Mouse (Mus musculus): ENCODE results near the gene Serac1. TPM values are rescaled to one million over a fixed set of nuclear protein-coding genes. Genes with fewer than 3 reads are reported as not detected.
"Not testable (repeated sequence)": the region's sequence is repeated elsewhere in the genome, so short reads cannot be mapped to it uniquely, and the experiment has no call there.

Gene Serac1
- total RNA-seq, 1 experiment from 2014 or later = 4.8 TPM

GRCm38 (mm10) chr17:6067613-6068012, 11.9 kb downstream of the Serac1 start:
- ATAC-seq (replicated peaks; ENCODE audit: low read depth, poor library complexity, severe bottlenecking) = no peak

GRCm38 (mm10) chr17:6066021-6066420, 13.5 kb downstream of the Serac1 start:
- no peak for ATAC-seq (replicated peaks; ENCODE audit: low read depth, poor library complexity, severe bottlenecking)

DNA sequence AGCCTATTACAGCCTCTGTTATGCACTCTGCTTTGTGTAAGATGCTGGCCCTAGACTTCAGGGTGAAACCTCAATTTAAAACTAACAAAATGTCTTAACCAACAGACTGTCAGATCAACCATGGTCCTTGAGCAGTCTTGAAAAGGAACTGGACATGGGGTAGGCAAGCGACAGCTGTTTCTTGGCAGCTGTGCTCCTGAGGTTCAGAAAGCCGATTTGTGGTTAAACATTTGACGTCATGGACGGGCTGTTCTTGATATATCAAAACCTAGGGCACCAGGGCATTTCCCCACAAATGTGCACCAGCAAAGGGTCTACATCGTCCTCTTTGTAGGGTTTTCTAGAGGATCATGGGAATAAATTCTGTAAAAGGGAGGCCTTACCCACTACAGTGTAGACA, 16.0 kb downstream of the Serac1 start:
- no peak for ATAC-seq (replicated peaks; ENCODE audit: low read depth, poor library complexity, severe bottlenecking)

- no peak for ATAC-seq (replicated peaks; ENCODE audit: low read depth, poor library complexity, severe bottlenecking)
Observed at GRCm38 (mm10) chr17:6062793-6063192, 16.7 kb downstream of the Serac1 start.

- ATAC-seq (replicated peaks; ENCODE audit: low read depth, poor library complexity, severe bottlenecking) = peak; percentile 89
Observed at GRCm38 (mm10) chr17:6054934-6055355, 24.6 kb downstream of the Serac1 start.

DNA sequence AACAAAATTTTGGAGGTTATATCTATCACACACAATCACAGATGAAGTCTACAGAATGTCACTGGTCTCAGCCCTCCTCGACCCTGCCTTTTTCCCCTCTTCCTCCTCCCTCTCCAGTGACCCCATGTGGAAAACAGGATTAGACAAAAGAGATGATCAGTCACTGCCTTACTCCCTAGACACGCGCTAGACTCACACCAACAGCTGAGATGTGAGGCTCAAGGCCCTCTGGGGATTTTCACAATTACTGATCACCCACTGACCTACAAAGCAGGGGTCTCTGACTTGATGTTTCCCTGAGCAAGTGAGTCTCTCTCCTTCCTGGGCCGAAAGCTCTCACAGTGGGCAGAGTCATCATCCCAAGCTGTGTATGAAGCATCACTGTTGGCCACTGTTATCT, 26.7 kb downstream of the Serac1 start:
- no peak for ATAC-seq (replicated peaks; ENCODE audit: low read depth, poor library complexity, severe bottlenecking)

DNA sequence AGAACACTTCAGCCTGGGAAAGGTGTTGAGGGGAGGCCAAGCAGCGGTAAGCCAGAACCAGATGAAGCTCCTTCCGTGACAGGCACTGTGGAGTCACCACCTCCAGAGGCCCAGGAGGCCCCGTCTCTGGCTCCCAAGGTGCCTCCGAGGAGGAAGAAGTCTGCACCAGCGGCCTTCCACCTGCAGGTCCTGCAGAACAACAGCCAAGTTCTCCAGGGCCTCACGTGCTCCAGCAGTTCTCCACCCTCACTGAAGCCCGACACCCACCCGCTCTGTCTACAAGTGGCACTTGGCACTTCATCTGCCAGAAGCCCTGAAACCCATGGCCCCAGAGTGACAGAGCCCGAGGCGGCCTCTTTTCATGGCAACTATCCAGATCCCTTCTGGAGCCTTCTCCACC, 42.0 kb downstream of the Serac1 start:
- ATAC-seq (replicated peaks; ENCODE audit: low read depth, poor library complexity, severe bottlenecking) = no peak

DNA sequence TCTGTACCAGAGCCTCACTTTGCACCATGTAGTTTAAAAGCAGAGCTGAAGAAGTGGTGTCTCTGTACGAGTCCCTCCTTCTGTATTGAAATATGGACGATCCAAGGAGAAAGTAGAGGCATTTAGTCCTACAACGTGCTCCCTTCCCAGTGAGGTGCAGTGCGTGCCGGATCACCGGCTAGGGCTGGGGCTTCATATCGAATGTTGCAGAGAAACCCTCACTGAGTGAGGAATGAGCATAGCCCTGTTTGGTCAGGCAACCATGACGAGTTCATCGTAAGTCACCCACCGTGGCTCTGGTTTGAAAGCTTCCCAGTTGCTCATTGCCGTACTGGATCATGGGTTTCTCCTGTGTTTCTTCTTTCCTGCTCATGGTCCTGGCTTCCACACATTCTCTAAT, 42.7 kb downstream of the Serac1 start:
- ATAC-seq (replicated peaks; ENCODE audit: low read depth, poor library complexity, severe bottlenecking) = no peak

GRCm38 (mm10) chr17:6036458-6036857, 43.1 kb downstream of the Serac1 start:
- ATAC-seq (replicated peaks; ENCODE audit: low read depth, poor library complexity, severe bottlenecking) = no peak

- no peak for ATAC-seq (replicated peaks; ENCODE audit: low read depth, poor library complexity, severe bottlenecking)
Observed at GRCm38 (mm10) chr17:6035661-6036060, 43.9 kb downstream of the Serac1 start.

DNA sequence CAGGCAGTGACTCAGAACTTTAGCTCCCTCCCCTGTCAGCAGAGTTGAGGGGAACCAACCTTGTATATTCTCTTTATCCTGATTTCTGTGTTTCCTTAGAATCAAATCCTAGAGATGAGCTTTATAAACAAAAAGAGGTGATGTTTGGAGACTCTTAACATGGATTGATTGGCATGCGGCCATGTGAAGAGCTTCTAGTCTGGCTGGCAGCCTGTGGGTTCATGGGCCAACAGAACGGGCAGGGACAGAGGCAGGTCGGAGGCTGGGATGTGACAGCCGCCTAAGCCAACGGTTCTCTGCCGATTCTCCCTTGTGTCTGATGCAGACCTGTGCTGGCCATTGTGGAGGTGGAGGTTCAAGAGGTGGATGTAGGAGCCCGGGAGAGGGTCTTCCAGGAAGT, 53.7 kb downstream of the Serac1 start:
- no peak for ATAC-seq (replicated peaks; ENCODE audit: low read depth, poor library complexity, severe bottlenecking)

- ATAC-seq (replicated peaks; ENCODE audit: low read depth, poor library complexity, severe bottlenecking) = not testable (repeated sequence)
Observed at GRCm38 (mm10) chr17:6021374-6021789, 58.2 kb downstream of the Serac1 start.

- ATAC-seq (replicated peaks; ENCODE audit: low read depth, poor library complexity, severe bottlenecking) = no peak
Observed at GRCm38 (mm10) chr17:6020636-6021035, 58.9 kb downstream of the Serac1 start.

- peak; percentile 57 for ATAC-seq (replicated peaks; ENCODE audit: low read depth, poor library complexity, severe bottlenecking)
Observed at GRCm38 (mm10) chr17:6019776-6020175, 59.8 kb downstream of the Serac1 start.

DNA sequence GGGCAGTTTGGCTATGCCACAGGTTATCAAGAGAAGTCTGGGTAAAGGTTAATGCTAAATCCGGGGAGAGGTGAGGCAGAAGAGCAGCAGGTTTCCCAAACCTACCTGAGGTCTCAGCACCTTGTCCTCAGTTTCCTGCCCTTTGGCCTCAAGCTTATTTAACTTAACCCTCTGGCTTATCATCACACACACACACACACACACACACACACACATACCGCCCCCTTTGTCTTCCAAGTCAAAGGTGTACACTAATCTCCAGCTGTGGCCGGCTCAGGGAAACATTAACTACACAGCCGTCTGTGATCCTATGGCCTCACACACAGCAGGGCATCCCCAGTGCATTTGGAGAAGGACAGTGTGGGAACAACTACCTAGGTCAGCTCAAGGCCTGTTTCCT, 61.2 kb downstream of the Serac1 start:
- no peak for ATAC-seq (replicated peaks; ENCODE audit: low read depth, poor library complexity, severe bottlenecking)

GRCm38 (mm10) chr17:6017268-6017667, 62.3 kb downstream of the Serac1 start:
- ATAC-seq (replicated peaks; ENCODE audit: low read depth, poor library complexity, severe bottlenecking) = peak; percentile 40; the same call in 1 of the 2 replicates

DNA sequence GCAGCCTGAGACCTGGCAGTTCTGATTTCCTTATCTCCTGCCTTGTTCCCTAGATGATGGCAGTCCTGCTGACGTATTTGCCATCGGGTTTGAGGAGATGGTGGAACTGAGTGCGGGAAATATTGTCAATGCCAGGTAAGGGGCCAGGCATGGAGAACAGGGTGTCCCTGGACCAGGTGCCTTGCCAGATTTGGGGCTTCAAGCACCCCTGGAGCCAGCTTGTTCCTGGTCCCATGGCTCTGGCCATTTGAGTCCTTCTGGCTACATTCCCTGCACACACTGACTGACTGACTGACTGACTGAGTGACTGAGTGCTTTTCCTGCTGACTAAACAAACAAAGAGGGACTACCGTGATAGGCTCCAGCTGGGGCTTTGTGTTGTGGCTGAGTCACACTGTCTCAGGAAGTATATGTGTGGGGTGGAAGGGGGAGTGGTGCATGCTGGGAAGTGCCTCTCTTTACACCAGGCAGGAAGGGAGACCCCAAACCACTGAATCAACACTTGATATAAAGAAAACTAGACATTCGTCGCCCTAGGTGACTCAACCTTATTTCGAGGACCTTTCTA, 63.2 kb downstream of the Serac1 start:
- peak; percentile 84 for ATAC-seq (replicated peaks; ENCODE audit: low read depth, poor library complexity, severe bottlenecking)

- no peak for ATAC-seq (replicated peaks; ENCODE audit: low read depth, poor library complexity, severe bottlenecking)
Observed at GRCm38 (mm10) chr17:6014985-6015384, 64.6 kb downstream of the Serac1 start.

DNA sequence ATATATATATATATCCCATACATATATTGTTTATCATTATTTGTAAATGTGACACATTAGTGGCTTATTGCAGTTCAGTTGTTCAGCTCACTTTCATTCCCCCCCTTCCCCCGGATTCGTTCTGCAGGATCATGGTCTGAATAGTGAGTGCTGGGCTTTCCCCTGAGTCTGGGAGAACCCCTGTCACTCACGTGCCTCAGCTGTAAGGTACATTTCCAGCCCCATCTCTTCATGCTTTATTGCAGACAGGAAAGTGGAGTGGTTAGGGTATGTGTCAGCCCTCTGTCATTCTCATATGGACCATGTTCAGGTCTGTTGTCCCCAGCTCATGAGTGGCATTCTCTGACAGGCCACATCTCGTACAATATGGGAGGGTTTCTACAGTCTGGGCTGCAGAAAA, 66.5 kb downstream of the Serac1 start:
- ATAC-seq (replicated peaks; ENCODE audit: low read depth, poor library complexity, severe bottlenecking) = no peak

DNA sequence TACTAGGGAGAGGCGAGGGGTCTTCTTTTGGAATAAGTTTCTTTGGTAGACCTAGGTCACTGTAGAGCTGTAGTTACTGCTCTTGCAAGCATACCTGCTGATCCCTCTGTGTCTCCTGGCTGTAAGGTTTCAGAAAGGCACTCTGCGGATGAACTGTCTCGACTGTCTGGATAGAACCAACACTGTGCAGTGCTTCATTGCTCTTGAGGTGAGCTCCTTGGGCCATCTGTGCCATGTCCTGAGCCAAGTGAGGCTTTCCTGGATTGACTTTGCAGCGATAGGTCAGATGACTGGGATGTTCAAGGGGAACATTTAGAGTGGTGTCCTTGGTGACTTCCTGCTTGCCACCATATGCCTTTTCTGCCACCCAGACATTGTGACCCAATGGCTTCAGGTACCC, 69.9 kb downstream of the Serac1 start:
- ATAC-seq (replicated peaks; ENCODE audit: low read depth, poor library complexity, severe bottlenecking) = no peak

- ATAC-seq (replicated peaks; ENCODE audit: low read depth, poor library complexity, severe bottlenecking) = peak; percentile 67
Observed at GRCm38 (mm10) chr17:6008590-6008989, 71.0 kb downstream of the Serac1 start.

- ATAC-seq (replicated peaks; ENCODE audit: low read depth, poor library complexity, severe bottlenecking) = peak; percentile 71
Observed at GRCm38 (mm10) chr17:6007902-6008301, 71.6 kb downstream of the Serac1 start.

Data from common myeloid progenitor, adult 5-6 weeks (primary cell).